Mouse (Mus musculus): ENCODE measurements around the gene Pla1a.

DNA sequence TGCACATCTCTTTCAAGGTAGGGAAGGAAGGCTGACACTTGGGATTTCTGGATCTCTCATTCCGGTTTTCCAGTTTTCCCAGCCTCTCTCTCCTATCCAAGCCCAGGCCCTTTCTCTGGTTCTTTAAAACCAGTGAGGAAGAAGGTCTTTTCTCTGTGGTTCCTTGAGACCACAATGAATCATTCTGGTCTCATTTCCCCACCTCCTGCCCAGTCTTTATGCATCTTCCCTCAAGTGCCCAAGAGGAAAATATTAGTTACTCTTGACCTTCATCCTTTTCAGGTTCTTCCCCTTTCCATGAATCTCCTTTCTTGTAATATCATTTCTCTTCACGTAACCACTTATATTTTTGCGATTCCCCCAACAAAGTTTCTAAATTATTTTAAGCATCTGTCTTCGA is 47.2 kb downstream of the Pla1a start:
- TF ChIP-seq GATA1 (IDR thresholded peaks at IDR 0.05; ENCODE audit: borderline replicate concordance, low read length) (no peak), FLI1 (IDR thresholded peaks at IDR 0.05; ENCODE audit: low read length) (no peak)
